Mouse (Mus musculus): Measurements from ENCODE around the gene Sbk3.
"Not testable (repeated sequence)": the region's sequence is repeated elsewhere in the genome, so short reads cannot be mapped to it uniquely, and the experiment has no call there.

The Sbk3 gene

DNA sequence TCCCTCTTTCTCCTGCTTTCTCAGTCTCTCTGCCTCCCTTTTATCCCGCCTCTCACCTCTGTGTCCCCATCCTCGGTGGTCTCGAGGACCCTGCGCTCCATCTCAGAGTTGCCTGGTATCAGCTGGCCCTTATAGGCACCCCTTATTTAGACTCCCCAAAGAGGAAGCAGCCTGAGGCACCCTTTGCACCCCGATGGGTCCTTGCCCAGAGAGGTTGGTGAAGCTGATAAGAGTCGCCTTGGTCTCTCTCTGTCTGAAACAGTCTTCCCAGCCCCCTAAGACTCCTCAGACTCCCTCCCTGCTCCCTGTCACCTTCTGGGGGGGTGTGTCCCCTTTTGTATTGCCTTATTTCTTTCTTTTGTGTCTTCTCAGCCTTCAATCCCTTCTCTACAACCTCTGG lies at the start of gene Sbk3:
TSS of gene Sbk3 (minus strand) at position 101 of the 400 bp plus-strand sequence.
- in situ Hi-C loops (cut with MseI, MboI), result no loop called here

- in situ Hi-C loops (cut with MseI, MboI), result no loop called here
Measured at GRCm38 (mm10) chr7:5020685-5021084, 49.7 kb upstream of the Sbk3 start.

- in situ Hi-C loops (cut with MseI, MboI), result no loop called here
Measured at GRCm38 (mm10) chr7:5020000-5020681, 49.2 kb upstream of the Sbk3 start, which contains the start of the genes Zfp865 and Ccdc106. Zfp865 (plus strand) TSS chr7:5020376. Ccdc106 (plus strand) TSS chr7:5020553.

GRCm38 (mm10) chr7:5019576-5019975 lies 48.6 kb upstream of the Sbk3 start:
- in situ Hi-C loops (cut with MseI, MboI), result not testable (repeated sequence)

- in situ Hi-C loops (cut with MseI, MboI), result no loop called here
Measured at GRCm38 (mm10) chr7:5017931-5018330, 47.0 kb upstream of the Sbk3 start.

- in situ Hi-C loops (cut with MseI, MboI), result no loop called here
Measured at GRCm38 (mm10) chr7:5017352-5017751, 46.4 kb upstream of the Sbk3 start.

DNA sequence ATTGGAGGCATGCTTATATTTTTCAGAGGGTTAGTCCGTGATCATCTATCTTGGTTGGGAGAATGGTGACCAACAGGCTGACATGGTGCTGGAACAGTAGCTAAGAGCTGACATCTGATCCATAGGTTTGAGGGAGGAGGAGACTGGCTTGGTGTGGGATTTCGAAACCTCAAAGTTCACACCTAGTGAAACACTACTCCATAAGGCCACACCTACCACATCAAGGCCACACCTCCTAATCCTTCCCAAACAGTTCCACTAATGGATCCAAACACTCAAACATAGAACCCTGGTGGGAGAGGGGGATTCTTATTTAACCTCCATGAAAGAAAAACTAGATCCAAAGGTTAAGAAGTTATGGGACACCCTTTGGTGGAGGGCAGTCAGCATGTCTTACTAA lies 46.0 kb upstream of the Sbk3 start:
- in situ Hi-C loops (cut with MseI, MboI), result no loop called here

DNA sequence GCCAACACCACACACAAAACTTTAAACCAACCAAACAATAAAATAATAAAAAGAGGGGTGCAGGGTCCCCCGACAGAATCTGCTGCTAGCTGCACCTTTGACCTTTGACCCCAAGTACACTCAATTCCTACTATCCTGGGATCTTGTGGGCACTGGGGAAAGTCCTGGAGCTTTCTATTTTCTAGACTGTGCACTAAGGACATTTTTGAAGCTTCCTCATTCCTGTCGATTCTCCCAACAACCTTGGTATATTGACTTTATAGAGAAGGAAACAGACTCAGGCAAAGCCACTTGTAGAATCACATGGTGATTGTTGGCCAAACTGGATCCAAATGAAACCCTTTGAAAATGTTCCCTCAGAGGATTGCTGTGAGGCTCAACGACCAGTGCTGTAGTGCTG lies 45.1 kb upstream of the Sbk3 start:
- in situ Hi-C loops (cut with MseI, MboI), result no loop called here

DNA sequence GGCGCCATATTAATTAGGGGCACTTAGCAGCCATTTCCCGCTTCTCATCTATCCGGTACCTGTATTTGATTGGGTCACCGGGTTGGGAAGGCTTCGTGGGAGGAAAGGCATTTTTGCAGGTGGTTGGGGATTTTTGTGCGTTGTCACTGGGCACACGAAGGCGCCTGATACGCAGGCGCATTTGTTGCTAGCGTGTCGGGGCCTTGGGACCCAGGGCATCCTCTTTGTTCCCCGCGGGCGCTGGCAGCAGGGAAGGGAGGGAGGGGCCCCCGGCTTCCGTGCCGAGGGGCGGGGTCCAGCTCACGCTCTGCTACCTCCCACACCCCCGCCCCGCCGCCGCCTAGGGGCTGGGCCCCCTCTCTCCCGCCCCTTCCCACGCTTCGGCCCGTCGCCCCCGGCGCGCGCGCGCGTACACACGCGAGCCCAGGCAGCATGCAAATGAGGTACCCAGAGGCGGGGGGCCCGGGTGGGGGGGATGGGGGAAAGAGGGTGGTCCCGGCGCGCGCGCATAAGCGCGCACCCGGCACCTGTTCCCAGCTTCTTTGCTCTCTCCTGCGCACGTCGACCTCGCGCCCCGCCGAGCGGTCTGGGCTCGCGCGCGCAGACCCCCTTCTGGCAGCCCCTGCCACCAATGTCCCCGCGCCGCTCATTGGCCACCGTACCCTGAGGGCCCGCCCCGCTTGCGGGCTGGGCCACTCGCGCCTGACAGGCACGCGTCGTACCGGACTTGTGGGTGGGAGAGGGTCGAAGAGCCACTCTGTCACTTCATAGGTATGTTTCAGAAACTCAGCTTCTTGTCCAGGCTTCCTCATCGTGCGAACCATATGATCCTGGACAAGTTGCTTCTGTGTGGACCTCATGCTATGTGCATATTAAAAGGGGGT lies 44.4 kb upstream of the Sbk3 start, which contains the start of gene Gm44973:
TSS of gene Gm44973 (plus strand) at position 379 of the 884 bp plus-strand sequence.
- in situ Hi-C loops (cut with MseI, MboI), result no loop called here

DNA sequence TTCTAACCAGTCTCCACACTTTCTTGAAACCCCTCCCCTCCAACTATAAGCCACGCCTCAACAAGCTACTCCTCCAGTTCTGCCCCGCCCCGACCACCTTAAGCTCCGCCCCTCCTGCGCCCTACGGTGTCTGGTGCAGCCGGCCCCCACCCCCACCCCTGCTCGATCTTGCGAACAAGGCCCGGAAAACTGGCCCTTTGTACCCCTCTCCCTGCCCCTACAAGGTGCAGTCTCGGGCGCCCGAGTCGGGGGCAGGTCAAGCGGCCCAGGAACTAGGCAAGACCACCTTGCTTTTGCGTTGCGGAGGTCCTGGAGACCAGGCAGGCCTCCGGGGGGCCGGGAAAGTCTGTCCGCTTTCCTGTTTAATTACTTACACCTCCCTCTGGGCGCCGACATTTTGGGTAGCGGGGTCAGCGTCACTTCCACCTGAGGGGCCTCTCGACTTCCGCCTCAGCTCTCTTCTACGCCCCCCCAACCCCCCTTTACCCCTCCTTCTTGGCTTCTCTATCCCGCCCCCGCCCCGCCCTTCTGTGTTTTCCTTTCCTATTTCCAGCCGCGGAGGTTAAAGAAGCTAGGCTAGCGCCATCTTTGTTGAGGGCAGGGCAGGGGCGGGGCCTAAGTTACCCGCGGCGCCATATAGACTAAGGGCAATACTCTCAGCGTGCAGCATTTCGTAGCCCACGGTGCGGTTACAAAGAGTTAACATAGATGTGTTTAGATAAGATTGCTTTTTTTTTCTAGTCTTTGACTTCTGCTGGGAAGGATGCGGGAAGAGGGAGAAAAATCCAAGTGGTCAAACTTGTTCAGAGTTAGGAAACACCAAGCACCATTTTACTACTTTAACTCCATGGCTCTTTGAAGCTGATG lies 43.5 kb upstream of the Sbk3 start, which contains the start of the genes Zfp524 and Fiz1:
TSS of gene Zfp524 (plus strand) at position 165 of the 867 bp plus-strand sequence.
TSS of gene Fiz1 (minus strand) at position 447 of the 867 bp plus-strand sequence.
- in situ Hi-C loops (cut with MseI, MboI), result no loop called here

GRCm38 (mm10) chr7:5012681-5013513 lies 41.9 kb upstream of the Sbk3 start:
- in situ Hi-C loops (cut with MseI, MboI), result no loop called here

DNA sequence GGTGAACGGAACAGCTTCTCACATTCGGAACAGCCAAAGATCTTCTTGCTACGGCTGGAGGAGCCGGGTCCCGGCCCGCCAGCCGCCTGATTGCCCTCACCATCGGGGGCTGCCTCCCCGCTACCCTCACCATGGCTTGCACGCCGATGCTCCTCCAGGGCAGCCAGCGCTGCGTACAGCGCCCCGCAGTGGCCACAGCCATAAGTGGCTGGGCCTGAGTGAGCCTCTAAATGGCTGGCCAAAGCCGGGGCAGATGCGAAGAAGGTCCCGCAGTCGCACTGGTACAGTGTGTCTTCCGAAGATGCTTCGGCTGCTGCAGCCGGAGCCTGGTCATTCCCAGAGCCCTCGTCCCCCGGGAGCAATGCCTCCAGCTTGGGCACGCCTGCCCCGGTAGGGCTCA lies 37.3 kb upstream of the Sbk3 start:
- in situ Hi-C loops (cut with MseI, MboI), result no loop called here

GRCm38 (mm10) chr7:5002876-5003275 lies 31.9 kb upstream of the Sbk3 start:
- in situ Hi-C loops (cut with MseI, MboI), result not testable (repeated sequence)

GRCm38 (mm10) chr7:4999876-5000275 lies 28.9 kb upstream of the Sbk3 start:
- in situ Hi-C loops (cut with MseI, MboI), result no loop called here

- in situ Hi-C loops (cut with MseI, MboI), result no loop called here
Measured at GRCm38 (mm10) chr7:4996934-4997333, 26.0 kb upstream of the Sbk3 start.

GRCm38 (mm10) chr7:4996003-4996895 lies 25.3 kb upstream of the Sbk3 start, which contains the start of gene Zfp579:
Zfp579 (minus strand) TSS chr7:4996158.
- in situ Hi-C loops (cut with MseI, MboI), result no loop called here

GRCm38 (mm10) chr7:4995268-4996002 lies 24.5 kb upstream of the Sbk3 start:
- in situ Hi-C loops (cut with MseI, MboI), result no loop called here

- in situ Hi-C loops (cut with MseI, MboI), result no loop called here
Measured at GRCm38 (mm10) chr7:4993999-4994788, 23.2 kb upstream of the Sbk3 start.
